Mouse (Mus musculus) heart, postnatal 0 days (tissue): ENCODE data around the gene Has1. TPM values are rescaled to one million over a fixed set of nuclear protein-coding genes. Genes with fewer than 3 reads are reported as not detected.
A peak's percentile ranks its signal among the peaks of the same experiment; 100 is the strongest.

Source experiments
- ATAC-seq: fragments of 200-750 bp; cut with Nextera tagmentation; 2 replicates; pipeline ENCODE4 v1.8.0; 2017; ENCODE audit warnings: low read depth, moderate number of reproducible peaks, moderate library complexity; ENCODE audit not compliant: insufficient read depth
- DNase-seq: peaks from one replicate; pipeline ENCODE4 v3.0.0-alpha.2; 2016; ENCODE audit warnings: low spot score
- H3K27ac ChIP-seq: fragments of 300-500 bp; sonication (generic); 2 replicates; pipeline ENCODE4 v1.5.1; 2014; ENCODE audit warnings: low read depth, mild to moderate bottlenecking
- H3K27me3 ChIP-seq: fragments of 300-500 bp; sonication (generic); 2 replicates; pipeline ENCODE4 v1.6.1; 2014; ENCODE audit warnings: low read length, mixed read lengths; ENCODE audit not compliant: control insufficient read depth, insufficient read depth
- H3K36me3 ChIP-seq: fragments of 300-500 bp; sonication (generic); replicated peaks from 2 replicates; pipeline ENCODE4 v1.6.1; 2014; ENCODE audit warnings: low read length, mixed read lengths; ENCODE audit not compliant: control insufficient read depth, insufficient read depth
- H3K4me1 ChIP-seq: fragments of 300-500 bp; sonication (generic); 2 replicates; pipeline ENCODE4 v1.6.1; 2014; ENCODE audit warnings: antibody characterized with exemption; ENCODE audit not compliant: control insufficient read depth, insufficient read depth
- H3K4me2 ChIP-seq: fragments of 300-500 bp; sonication (generic); 2 replicates; pipeline ENCODE4 v1.6.1; 2014; ENCODE audit warnings: low read depth, mild to moderate bottlenecking, low read length, moderate library complexity
- H3K4me3 ChIP-seq: fragments of 300-500 bp; sonication (generic); 2 replicates; pipeline ENCODE4 v1.5.1; 2014; ENCODE audit warnings: low read depth, low read length
- H3K9ac ChIP-seq: fragments of 300-500 bp; sonication (generic); replicated peaks from 2 replicates; pipeline ENCODE4 v1.6.1; 2014; ENCODE audit warnings: low read depth, low read length, mixed read lengths
- H3K9me3 ChIP-seq: fragments of 300-500 bp; sonication (generic); replicated peaks from 2 replicates; pipeline ENCODE4 v1.6.1; 2016; ENCODE audit warnings: low read length; ENCODE audit not compliant: control insufficient read depth
- CTCF ChIP-seq: IDR thresholded peaks from 2 replicates; pipeline ENCODE4 v1.5.1; 2016; ENCODE audit warnings: antibody characterized with exemption, control low read depth, low read depth
- EP300 ChIP-seq: IDR thresholded peaks from 2 replicates; pipeline ENCODE4 v1.6.1; 2016; ENCODE audit warnings: antibody characterized with exemption, low read depth
- WGBS: fragments of 180-500 bp; shearing (Covaris S2); extraction: QIAGEN DNeasy Blood & Tissue Kit; methylation state at CpG from one replicate; pipeline ENCODE4 v1.1.7; 2014; 5-methylcytosine and 5-hydroxymethylcytosine counted together
- polyA plus RNA-seq: library from polyadenylated mRNA; unstranded; fragments of >200 nt; fragmentation: Nextera tagmentation; extraction: Ambion mirVana; gene quantifications from 2 replicates; pipeline ENCODE4 v1.2.1, GENCODE M21; 2015
- total RNA-seq: library from RNA; depleted of rRNA; stranded (reverse); fragments of >200 nt; gene quantifications from 2 replicates; pipeline ENCODE4 v1.2.3, GENCODE M21; 2014; ENCODE audit warnings: low replicate concordance; rRNA removed

Gene Has1
- total RNA-seq (2.9 and 4.0 TPM in 2 replicates), polyA plus RNA-seq (1.00 and 1.1 TPM in 2 replicates)

DNA sequence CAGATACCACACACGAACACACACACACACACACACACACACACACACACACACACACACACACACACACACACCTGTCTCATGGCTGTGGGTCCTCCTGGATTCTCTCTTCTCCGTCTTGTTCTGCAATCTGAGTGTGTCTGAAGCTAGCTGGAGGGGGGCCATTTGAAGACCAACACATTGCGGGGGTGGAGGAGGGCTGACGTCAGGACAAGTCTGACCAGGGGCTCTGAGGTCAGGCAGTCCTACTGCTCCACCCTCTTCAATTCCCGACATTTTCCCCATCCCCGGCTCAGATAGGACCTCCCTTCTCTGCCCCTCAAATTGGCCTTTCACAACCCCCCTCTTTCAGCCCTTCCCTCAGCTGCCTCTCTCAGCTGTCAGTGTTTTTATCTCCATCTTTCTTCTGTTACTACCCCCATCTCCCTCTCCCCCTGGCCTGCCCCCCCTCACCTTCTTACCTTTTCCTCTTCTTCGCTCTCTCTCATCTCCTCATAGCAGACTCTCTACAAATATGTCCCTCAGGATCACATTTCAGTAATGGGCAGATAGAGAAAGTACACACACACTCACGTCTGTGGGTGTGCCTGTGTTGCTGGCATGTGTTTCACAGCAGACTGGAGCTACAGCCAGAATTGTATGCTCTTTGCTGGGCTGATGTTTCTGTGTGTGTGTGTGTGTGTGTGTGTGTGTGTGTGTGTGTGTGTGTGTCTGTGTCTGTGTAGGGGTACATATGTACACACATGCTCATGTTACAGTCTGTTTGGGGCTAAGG, at the start of gene Has1:
Has1 (minus strand) TSS at position 142 of the 775 bp plus-strand sequence.
- Histone ChIP-seq H3K27me3 (0 out of 2 replicates have a peak, but pooled peaks cover 1% of the 10 kb centered on the region), H3K4me1 (no peaks in the 10 kb centered on the region), H3K27ac (no peak within 1 kb of the TSS), H3K4me3 (no peak within 1 kb of the TSS), H3K4me2 (no peak within 1 kb of the TSS), H3K36me3 (no peaks in the 10 kb centered on the region), H3K9ac (no peak within 1 kb of the TSS), H3K9me3 (no peaks in the 10 kb centered on the region)
- ATAC-seq: no peak
- 43% methylated on average over 8 of the region's 8 CpGs for WGBS
- no peak for TF ChIP-seq EP300
- TF ChIP-seq CTCF: no peak
- no peak for DNase-seq

DNA sequence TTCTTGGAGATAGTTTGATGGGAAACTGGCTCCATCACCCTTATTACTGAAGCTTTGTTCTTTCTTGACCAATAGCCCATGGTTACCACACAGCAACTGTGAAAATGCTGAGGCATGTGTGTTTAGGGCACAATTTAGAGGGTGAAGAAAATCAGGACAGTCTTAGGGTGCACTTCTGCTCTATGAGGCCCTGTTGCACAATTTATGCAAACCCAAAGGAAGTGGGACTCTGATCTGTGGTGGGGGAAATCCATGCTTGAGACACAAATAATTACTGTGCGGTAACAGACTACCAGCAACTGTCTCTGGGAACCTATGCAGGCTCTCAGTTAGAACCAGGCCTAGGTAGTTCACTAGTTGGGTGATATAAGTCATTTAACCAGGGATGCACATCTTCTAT, 45.8 kb upstream of the Has1 start:
- DNase-seq (no peak), ATAC-seq (no peak)
- no peak for TF ChIP-seq CTCF
- no peak for TF ChIP-seq EP300
- Histone ChIP-seq H3K4me2 (no peak overlapping the region), H3K4me3 (no peak overlapping the region), H3K36me3 (no peaks in the 10 kb centered on the region), H3K27me3 (no peaks in the 10 kb centered on the region), H3K4me1 (no peaks in the 10 kb centered on the region), H3K9me3 (no peaks in the 10 kb centered on the region), H3K27ac (no peak overlapping the region), H3K9ac (no peak overlapping the region)
- WGBS: 80% methylated on average over 1 of the region's 1 CpGs

DNA sequence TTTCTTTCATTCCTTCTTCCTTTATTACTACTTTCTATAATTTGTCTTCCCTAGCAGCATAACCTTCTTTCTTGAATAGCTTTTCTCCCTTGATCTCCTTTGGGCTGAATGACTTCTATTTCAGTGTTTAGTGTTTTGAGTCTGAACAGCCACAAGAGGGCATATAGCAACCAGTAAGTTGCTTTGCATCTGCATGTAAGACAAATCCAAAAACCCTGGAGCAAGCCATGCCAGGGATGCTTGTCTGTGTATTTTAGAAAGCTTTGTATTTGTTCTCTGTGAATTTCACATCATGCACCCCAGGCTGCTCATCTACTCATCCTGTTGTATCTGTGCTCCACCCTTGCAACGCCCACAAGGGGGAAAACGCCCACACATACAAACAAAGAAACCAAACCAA, 44.3 kb upstream of the Has1 start:
- H3K4me1 ChIP-seq: no peaks in the 10 kb centered on the region
- no peak for TF ChIP-seq EP300
- TF ChIP-seq CTCF: peak; percentile 37
- no peaks in the 10 kb centered on the region for H3K9me3 ChIP-seq
- 68% methylated on average over 2 of the region's 2 CpGs for WGBS
- ATAC-seq (no peak), DNase-seq (no peak)
- H3K4me3 ChIP-seq: no peak overlapping the region
- no peaks in the 10 kb centered on the region for H3K36me3 ChIP-seq
- no peak overlapping the region for H3K27ac ChIP-seq
- H3K9ac ChIP-seq: no peak overlapping the region
- H3K4me2 ChIP-seq: no peak overlapping the region
- H3K27me3 ChIP-seq: no peaks in the 10 kb centered on the region

DNA sequence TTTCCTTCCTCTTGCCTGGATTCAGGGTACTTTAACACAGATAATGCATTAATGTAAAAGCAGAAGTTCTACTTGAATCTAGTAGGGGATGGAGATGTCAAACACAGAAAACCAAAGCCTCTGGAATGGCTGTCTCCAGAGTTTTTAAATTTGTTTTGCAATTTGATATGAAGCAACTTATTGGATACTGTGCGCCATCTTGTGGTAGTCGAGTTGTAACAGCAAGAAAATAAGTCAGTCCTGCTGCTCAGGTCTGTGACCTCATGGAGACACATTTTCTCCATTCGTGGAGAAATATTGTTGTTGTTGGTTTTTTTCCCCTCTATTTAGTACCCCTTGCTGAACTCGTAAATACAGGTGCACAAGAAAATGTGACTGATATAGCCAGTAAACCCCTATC, 41.0 kb upstream of the Has1 start:
- DNase-seq (peak; percentile 65), ATAC-seq (no peak)
- Histone ChIP-seq H3K9ac (no peak overlapping the region), H3K27me3 (no peaks in the 10 kb centered on the region), H3K36me3 (no peaks in the 10 kb centered on the region), H3K4me3 (no peak overlapping the region), H3K9me3 (no peaks in the 10 kb centered on the region), H3K4me2 (no peak overlapping the region), H3K27ac (no peak overlapping the region), H3K4me1 (no peaks in the 10 kb centered on the region)
- WGBS: 0% methylated on average over 4 of the region's 4 CpGs
- TF ChIP-seq EP300: no peak
- TF ChIP-seq CTCF: peak; percentile 69

DNA sequence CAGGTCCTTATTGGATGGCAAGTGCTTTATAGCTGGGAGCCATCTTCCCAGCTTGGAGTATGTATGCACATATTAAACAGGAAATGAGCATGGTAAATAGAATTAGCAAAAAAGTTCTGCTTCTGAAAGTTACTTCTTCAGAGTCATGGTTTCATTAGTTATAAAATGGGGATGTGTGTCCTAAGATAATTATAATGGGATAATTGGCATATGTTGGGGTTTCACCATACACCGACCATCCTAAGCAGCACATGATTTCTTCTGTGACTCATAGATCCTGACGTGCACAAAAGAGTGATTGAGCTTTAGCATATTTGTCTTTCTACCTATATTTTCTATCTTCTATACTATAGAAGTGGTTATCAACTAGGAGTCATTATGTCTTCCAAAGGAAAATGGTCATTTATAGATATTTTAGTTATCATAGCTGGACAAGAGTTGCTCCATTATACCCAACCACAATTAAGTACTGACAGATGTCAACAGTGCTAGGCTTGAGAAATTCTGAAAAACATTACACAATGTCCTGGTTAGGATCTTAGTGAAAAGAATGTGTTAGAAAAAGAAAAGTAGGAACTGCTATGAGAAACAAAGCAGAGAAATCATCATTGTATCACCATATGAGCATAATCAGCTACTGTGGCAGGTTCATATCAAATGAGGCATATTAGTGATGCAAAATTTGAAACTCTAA, 34.9 kb upstream of the Has1 start:
- DNase-seq (no peak), ATAC-seq (no peak)
- no peak overlapping the region for H3K4me2 ChIP-seq
- WGBS: 71% methylated on average over 2 of the region's 2 CpGs
- H3K9me3 ChIP-seq: no peaks in the 10 kb centered on the region
- H3K36me3 ChIP-seq: no peaks in the 10 kb centered on the region
- TF ChIP-seq EP300 (no peak), CTCF (no peak)
- H3K27ac ChIP-seq: no peak overlapping the region
- H3K4me1 ChIP-seq: no peaks in the 10 kb centered on the region
- no peak overlapping the region for H3K9ac ChIP-seq
- H3K27me3 ChIP-seq: no peaks in the 10 kb centered on the region
- no peak overlapping the region for H3K4me3 ChIP-seq
